Mouse (Mus musculus) regulatory T cell (primary cell): ENCODE data around the gene Ubqlnl.

ENCODE experiments used
- in situ Hi-C: fragments of 300-600 bp; cut with MboI, MseI; formaldehyde crosslinking; loops from one replicate; pipeline ENCODE4 v1.15.1; 2025; ENCODE audit warnings: high pct_unique_total_duplicates

Gene Ubqlnl

DNA sequence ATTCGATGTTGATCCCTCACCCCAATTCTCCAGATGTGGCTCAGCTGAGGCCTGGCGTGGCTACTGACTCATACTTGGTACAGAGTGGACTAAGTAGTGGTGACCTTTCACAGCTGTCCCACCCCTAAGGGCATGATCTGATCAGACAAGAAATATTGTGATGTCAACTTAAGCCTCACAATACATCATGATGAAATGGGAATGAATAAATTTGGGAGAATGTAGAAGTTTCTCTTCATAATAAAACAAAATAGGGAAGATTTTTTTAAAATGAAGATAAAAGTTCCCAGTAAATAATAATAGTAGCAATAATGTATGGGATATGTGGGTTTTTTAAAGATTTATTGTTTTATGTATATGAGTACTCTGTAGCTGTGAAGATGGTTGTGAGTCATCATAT, at the start of gene Ubqlnl:
Gene Ubqlnl, minus strand, starts transcription at position 101 of the 400 bp plus-strand sequence.
- in situ Hi-C loops = no loop called here

DNA sequence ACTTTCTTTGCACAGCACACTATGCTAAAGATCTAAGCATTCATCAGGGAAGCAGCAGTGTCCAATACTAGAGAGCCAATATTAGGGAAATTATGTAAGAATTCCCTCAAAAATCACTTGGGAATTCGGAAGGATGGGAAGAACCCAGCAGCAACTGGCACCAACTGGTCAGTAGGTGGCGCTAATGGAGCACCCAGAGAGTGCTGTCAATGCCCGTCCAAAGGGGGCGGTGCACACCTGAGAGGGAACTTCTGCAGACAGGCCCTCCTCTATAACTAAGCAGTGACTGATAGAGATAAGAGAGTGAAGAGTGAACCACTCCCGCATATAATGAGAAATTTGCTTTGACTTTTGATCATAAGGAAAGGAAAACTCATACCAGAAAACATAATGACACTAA, 49.5 kb upstream of the Ubqlnl start:
- in situ Hi-C loops = loop anchor here (5.0 kb wide), 1 partner anchor 407 kb away; no protein-coding TSS in a partner anchor

- in situ Hi-C loops = no loop called here
Observed at GRCm38 (mm10) chr7:104195885-104196284, 45.5 kb upstream of the Ubqlnl start, which contains the start of gene Olfr649. Gene Olfr649 (minus strand): TSS chr7:104195985.

- in situ Hi-C loops = no loop called here
Observed at GRCm38 (mm10) chr7:104191275-104191674, 40.9 kb upstream of the Ubqlnl start.

DNA sequence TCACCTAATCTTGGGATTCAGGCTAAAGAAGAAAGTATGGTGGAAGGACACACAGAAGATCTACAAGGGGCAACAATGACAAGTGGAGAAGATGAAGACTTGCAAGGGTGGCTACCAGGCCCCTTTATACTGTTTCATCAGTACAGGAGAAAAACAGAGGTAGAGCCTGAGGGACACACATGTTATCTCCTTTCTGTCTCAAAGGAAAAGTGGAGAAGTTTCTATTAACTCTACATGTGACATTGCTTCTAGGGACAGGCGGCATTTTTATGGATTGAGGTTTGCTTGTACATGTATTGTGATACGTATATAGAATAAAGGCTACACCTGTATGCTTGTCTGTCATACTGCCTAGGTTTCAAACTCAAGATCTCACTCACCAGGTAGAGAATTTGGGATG, 32.9 kb upstream of the Ubqlnl start, which contains the start of gene Olfr648:
Gene Olfr648, minus strand, starts transcription at position 101 of the 400 bp plus-strand sequence.
- in situ Hi-C loops = loop anchor here (10.0 kb wide), 1 partner anchor 238 kb away; the partner anchor contains the start of gene Olfr633

DNA sequence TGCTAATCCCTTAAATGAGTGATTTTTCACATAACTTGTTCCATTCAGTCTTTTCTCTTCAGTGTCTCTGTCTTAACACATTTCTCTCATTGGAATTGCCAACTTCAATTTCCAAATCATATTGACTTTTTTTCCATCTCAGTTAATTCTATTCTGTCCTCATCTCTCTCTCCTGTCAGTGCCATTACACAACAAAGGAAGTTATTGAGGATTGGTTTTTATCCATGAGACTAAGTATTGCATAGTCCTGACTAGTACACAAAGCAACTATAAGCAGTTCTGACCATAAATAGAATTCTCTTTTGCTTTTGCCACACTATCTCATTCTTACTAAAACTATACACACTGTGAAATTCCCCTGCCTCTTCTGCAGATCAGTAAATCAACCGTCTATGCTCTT, 28.7 kb upstream of the Ubqlnl start:
- in situ Hi-C loops = no loop called here

DNA sequence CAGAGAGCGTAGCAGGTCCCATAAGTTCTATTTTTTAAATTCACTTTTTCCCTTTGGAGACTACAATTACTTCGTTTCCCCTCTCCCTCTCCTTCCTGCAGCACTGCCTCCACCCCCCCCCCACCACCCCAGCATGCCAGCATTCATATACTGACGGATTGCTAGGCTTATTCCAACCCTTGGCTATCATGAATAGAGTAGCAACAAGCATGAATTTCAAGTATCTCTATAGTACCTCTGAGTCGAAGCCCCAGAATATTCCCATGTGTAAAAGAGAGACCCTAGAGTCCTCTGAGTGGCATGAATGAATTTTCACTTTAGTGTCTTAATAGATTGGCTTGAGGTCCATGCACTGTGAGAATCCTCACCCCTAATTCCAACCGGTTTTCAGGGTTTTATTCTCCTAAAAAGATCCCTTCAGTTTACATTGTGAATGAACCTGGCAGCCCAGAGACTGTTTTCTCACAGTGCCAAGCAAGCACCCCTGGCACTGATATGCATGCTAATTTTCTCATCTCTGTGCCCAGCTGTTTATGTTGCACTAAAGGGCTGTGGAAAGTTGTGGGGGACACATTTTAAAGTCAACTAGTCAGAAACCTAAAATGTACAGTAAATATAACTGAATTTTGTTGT, 28.2 kb upstream of the Ubqlnl start:
- in situ Hi-C loops = no loop called here

GRCm38 (mm10) chr7:104175085-104175484, 24.7 kb upstream of the Ubqlnl start:
- in situ Hi-C loops = no loop called here

DNA sequence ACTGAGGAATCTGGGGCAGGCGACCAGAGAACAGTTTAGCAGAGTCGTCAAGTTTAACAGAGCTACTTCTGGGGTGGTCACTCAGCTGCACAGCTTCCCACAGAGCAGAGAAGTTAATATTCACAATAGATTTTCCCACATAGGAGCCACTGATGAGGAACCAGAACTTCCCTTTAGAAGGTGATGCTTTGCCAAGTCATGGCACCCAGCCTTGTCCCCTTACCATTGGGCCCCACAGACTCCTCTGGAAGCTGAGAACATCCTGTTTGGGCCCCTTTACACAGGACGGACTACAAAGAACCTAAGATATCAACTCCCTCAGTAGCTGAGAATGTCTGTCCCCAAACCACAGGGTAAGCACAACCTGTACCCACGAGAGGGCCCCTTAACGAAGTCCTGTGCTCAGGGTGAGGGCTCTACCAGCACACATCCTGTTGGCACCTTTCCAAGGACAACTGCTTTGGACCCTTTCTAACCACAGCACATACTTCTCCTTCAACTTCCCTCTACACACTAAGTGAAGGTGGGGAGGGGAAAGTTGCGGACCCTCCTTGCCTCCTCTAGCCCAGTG, 19.4 kb upstream of the Ubqlnl start:
- in situ Hi-C loops = no loop called here

- in situ Hi-C loops = no loop called here
Observed at GRCm38 (mm10) chr7:104167105-104167504, 16.7 kb upstream of the Ubqlnl start.

DNA sequence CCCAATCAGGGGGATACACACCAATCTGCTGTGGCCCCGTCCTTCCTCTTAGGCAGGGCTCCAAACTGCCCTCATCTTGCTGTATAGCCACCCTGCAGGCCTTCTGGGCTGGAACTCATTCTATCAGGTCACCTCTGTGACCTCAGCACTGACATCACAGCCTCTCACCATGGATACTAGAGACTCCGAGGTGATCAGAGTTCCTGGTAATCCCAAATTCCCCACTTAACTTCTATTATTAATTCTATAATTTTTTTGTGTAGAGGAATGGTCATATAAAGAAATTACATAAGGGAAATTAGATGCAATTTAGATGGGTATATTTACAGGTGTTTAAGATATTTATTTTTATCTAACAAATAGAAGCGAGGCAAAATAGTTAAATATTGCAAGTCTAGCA, 7.2 kb downstream of the Ubqlnl start, which contains the start of gene Ubqln3:
Gene Ubqln3, minus strand, starts transcription at position 101 of the 400 bp plus-strand sequence.
- in situ Hi-C loops = no loop called here

GRCm38 (mm10) chr7:104137305-104137704, 13.1 kb downstream of the Ubqlnl start, which contains the start of gene Olfr643:
Gene Olfr643 (minus strand): TSS chr7:104137405.
- in situ Hi-C loops = no loop called here

DNA sequence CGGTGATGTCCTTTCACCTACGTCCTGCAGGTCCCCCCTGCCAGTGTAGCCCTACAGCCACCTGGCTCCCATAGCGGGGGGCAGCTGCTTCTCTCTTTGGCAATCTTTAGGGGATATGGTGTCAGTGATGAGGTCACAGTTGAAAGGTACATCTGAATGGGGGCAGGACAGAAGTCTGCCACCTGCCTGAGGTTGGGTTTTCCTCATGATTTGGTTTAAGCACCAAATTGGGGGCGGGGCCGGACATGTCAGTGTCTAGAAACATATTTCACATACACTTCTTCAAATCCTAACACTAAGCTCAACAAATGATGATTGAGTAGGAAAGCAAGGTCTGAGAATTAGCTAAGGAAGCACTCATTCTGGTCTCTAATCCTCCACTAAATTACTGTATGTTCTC, 20.6 kb downstream of the Ubqlnl start, which contains the start of gene Ubqln5:
Gene Ubqln5, minus strand, starts transcription at position 101 of the 400 bp plus-strand sequence.
- in situ Hi-C loops = no loop called here

GRCm38 (mm10) chr7:104104757-104104972, 45.7 kb downstream of the Ubqlnl start, which contains the start of gene Olfr646:
Gene Olfr646 (plus strand): TSS chr7:104104873.
- in situ Hi-C loops = no loop called here

GRCm38 (mm10) chr7:104103913-104104756, 46.2 kb downstream of the Ubqlnl start:
- in situ Hi-C loops = no loop called here
